Mouse (Mus musculus) cerebellum, adult 11 months (tissue): ENCODE results near the gene Cnbd2.

Experiments used
- DNase-seq: peaks from one replicate; pipeline ENCODE4 v3.0.0; 2022

Gene Cnbd2

DNA sequence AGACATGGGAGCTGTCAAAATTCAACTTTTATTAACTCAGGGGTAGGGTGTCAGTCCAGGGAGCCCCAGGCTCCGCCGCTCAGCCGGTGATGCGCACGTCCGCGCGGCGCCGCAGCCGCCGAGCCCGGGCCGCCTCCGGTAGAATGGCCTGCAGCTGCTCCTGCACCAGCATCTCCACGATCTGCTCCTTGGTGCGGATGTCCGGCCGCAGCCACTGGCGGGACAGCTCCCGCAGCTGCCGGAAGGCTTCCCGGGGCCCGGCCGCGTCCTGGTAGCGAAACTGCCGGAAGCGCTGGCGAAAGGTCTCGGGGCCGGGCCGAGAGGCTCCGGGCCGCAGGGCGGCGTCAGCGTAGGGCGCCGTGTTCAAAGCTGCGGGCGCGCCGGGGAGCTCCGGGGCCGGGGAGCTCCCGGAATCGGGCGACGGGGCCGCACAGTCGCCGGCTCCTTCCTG is 233 bp upstream of the Cnbd2 start:
- DNase-seq, result peak; percentile 46

DNA sequence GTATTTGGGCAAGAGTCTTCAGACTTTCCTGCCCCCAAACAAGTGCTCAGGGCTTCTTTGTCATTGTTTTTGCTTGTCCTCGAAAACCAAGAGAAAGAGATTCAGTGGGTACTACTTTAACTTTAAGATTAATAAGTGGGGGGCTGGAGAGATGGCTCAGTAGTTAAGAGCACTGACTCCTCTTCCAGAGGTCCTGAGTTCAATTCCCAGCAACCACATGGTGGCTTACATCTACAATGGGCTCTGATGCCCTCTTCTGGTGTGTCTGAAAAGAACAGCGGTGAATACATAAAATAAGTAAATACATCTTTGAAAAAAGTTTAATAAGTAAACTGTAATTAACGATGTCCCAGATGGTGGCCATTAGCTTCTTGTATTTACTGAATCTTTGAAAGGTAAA is 1.1 kb downstream of the Cnbd2 start:
- DNase-seq, result no peak

DNA sequence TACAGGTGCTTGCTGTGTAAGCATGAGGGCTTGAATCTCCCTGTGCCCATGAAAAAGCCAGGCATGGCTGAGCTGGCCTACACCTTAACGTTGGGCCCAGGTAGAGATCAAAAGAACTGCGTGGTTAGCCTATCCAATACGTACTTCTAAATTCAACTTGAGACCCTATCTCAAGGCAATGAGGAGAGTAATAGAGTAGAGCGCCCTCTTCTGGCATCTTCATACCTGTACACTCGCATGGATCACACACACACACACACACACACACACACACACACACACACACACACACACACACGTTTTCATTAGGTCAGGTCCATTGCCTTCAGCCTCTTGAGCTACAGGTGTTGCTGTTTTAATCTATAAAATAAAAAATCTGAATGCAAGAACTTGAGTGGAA is 2.7 kb downstream of the Cnbd2 start:
- DNase-seq, result no peak

DNA sequence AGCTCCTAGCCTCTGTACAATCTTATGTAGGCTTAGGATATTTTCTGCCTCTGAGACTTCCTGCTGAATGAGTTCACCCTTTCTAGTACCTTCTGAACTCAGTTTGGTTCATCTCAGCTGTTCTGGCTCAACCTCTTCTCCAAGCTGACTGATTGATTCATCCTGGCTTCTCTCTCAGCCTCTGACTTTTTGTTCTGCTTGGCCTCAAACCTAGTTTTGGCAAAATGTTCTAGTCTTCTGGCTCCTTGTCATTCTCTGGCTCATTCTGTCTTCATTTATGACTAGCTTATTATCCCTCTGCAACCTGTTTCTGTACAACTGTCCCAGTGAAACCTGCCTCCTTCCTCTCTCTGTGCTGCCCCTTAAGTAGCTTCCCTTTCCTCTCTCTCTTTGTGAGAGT is 6.4 kb downstream of the Cnbd2 start:
- DNase-seq, result no peak

DNA sequence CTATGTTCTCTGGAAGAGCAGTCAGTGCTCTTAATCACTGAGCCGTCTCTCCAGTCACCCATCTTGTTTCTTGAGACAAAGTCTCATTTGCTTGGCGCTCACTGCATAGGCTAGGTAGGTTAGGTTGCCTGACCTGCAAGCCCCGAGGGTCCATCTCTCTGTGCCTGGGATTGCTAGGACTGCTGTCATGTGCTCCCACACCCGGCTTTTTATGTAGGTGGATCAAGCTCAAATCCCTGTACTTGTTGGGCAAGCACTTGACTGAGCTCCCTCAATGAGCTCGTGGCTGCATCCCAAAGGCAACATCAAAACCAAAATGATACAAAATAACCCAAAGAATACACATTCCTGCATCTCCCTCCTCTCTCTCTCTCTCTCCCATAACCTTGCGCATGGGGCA is 9.4 kb downstream of the Cnbd2 start:
- DNase-seq, result no peak

DNA sequence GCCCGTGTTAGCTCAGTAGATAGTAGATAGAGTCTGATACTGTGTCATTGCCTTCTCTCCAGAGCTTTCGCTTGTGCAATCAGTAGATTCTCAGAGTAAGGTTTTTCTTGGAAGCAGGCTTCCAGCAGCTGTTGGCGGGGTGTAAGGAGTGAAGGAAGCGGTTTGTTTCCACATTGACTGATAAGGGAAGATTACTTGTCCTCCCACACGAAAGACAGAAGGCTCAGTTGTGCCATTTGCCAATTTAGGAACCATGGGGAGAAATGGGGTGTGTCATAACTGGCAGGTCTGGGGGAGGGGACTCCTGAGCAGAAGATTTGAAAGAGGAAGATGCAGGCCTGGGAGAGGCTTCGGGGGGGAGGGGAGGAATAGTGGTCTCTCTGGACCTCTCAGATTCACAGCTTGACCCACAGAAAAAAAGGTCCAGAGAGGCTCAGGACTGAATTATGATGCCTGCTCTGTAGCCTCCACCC is 12.1 kb downstream of the Cnbd2 start:
- no peak for DNase-seq

DNA sequence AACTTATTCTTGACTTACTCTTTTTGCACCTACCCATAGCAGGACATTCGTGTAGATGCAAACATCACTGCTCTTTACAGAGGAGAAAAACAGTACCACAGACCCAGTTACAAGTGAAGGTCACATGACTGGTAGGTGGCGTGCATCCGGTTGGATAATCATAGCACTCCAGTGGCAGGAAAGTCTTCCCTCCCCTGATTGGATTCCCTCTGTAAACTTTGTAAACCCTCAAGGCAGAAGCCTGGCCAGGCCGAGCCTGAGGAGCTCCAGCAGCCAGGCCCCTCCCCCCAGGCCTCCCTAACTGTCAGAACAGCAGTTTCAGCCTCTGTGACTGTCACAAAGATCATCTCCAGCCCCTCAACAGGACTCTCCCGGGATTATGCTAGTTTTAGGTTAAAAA is 12.6 kb downstream of the Cnbd2 start:
- DNase-seq, result no peak

DNA sequence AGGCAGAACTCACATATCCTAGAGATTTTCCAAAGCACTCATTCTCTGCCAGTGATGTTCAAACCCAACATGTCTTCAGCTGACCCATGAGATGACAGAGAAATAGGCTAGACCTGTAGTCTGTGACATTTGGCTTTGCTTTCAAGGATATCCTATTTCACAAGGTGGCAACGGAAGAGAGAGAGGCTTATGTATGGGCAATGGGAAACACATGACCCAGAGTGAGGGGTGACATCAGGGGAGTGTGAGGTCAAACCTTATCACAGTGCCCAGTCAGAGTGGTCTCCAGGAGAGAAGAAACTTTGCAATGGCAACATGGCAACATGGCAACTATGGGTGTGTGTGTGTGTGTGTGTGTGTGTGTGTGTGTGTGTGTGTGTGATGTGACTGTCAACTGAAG is 18.6 kb downstream of the Cnbd2 start:
- no peak for DNase-seq

DNA sequence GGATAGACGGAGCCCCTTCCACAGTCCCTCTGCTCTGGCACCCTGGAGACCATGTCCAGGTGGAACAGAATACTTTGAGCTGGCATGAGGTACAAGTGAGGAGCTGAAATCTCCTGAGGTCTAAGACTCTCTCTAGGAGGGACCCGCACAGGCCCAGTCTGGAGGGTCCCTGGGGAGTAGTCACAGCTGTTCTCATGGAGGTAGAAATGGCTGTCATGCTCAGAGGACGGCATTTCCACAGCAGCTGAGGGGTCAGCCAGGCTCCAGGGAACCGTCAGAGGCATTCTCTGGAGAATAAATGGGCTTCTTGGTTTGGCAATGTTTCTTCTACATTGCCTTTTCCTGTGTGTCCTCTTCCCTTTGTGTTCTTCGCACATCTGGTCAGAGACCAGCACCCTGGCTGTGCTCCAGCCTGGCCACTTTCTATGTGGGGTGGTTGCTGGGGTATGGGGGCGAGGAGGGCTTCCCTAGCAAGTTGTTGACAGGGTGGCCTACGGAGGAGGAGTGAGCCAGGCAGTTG is 19.4 kb downstream of the Cnbd2 start:
- DNase-seq, result no peak

DNA sequence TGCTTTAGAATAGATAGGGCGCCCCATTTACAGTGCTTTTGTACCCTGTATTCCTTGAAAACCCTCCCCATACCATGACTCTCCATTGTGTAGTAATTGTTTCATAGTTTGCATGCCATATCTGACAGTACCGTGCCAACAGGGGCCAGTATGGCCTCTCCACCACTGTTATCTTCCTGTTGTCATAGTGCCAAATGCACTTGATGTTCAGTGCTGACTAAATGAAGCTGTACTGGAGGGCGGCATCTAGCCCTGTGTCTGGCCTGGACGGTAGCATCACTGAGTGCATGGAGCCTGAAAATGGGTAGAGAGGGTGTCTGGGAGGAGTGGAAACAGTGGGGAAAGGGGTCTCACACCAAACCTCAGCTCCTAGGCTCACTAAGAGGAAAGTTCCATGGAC is 28.0 kb downstream of the Cnbd2 start:
- DNase-seq, result no peak

DNA sequence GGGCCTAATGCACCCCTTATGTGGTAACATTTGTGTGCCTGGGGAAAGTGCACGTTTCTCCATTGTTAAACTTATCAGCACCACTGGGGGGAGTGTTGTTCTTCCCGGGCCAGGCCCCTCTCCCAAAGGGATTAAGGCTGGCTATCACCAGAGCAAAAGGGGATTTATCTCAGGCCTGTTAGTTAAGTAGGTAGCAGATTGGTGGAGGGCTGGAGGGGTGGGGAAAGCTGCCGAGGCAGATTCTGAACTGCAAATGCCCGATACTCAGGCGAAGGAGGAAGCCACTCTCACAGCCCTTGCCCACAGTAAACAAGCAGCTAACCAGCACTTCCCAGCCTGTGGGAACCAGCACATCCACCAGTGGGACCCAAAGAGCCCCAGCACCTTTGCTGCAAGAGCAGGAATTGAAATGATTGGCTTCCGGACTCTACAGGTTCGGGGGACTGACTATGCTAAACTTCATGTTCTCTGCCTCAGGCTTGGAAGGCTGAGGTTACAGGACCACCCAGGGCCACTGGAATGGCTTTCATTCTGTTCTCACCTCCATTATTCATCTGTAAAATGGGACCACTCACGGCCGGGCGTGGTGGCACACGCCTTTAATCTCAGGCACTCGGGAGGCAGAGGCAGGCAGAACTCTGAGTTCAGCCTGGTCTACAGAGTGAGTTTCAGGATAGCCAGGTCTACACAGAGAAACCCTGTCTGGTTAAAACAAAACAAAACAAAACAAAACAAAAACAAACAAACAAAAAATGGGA is 32.9 kb downstream of the Cnbd2 start:
- DNase-seq, result peak; percentile 10

DNA sequence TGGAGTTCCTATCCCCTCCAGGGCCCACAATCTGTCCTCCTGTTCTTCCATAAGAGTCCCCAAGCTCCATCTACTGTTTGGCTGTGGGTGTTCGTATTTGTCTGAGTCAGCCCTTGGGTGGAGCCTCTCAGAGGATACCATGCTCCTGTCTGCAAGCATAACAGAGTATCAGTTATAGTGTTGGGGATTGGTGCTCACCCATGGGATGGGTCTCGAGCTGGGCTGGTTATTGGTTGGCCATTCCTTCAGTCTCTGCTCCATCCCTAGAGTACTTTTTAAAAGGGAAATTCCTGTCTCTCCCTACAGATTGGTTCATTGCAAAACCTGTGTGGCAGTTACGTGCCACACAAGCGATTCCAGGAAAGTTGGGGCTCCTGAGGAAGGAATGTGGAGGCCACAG is 36.7 kb downstream of the Cnbd2 start:
- DNase-seq, result no peak

DNA sequence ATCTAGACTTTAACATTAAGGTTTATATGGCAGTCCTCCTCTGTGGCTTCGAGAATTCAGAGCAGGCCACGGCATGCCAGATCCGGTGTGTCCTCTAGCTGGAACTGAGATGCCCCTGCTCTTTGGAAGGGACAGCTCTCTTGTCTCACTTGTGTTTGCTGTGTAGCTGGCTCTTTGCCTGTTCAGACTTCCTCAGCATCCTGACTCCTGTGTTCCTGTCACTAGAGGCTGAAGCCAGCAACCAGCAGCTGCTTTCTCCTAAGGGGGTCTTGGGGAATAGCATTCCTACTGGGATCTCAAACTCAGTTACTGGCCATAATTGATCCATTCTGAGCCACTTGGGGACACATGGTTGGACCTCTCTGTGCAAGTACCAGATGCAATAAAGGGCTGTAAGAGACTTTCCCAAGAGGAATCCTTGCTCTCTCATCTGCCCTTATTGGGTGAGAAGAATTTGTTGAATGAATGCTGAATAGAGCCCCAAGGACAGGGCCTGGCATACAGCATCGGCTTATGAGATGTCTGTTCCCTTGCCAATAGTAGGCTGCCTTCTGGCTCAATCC is 37.3 kb downstream of the Cnbd2 start:
- no peak for DNase-seq

DNA sequence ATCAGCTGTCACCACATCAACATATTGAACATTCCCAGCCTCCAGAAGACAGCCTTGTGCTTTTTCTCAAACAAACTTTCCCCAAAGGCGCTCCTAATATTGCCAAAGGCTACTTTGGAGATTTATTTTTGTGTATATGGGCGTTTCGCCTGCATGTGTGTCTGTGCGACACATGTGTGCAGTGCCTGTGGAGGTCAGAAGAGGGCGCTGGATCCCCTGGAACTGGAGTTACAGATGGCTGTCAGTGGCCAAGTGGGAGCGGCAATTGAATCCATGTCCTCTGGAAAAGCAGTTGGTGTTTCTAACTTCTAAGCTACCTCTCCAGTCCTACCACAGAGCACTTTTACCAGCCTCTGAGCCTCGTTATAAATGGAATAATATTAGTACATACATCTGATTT is 39.1 kb downstream of the Cnbd2 start:
- no peak for DNase-seq

DNA sequence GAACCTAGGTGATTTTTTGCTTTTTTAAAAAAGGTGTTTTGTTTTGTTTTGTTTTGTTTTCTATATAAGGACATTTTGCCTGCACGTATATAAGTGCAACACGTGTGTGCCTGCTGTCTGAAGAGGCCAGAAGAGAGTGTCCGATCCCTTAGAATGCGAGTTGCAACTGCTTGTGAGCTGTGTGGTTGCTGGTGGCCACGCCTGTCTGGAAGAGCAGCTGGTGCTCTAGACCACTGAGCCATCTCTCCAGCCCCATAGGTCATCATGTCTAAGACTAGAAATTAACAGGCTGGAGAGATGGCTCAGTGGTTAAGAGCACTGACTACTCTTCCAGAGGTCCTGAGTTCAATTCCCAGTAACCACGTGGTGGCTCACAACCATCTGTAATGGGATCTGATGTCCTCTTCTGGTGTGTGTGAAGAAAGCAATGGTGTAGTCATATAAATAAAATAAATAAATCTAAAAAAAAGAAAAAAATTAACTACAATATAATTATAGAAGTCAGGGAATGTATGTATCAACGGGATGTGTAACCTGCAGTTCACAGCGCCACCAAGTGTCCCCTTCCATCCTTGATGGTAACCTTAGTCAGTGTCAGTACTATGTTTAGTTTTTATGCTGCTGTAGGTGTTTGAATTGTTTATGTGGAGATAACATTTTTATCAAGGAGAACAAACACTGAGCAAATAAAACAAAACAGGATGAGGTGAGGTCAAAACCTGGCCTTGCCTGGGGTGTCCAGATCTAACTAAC is 40.5 kb downstream of the Cnbd2 start:
- DNase-seq, result no peak

DNA sequence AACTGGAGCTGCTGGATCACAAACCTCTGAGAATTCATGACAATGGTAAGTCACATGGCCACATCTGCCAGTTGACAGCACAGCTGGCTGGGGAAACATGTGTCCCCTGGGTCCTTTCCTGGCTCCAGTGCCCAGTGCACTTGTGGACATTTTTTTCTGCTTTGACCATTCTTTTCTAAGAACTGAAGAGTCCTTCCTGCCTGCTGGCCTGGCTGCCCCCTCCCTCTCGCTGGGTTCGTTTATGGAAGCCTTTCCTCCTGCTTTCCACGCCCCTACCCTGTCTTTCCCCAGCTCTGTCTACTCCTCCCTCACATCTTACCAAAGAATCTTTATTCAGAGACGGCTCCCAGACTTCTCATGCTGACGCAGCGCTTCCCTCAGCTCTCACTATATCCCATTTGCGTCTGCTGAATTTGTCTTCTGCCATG is 41.2 kb downstream of the Cnbd2 start:
- no peak for DNase-seq

DNA sequence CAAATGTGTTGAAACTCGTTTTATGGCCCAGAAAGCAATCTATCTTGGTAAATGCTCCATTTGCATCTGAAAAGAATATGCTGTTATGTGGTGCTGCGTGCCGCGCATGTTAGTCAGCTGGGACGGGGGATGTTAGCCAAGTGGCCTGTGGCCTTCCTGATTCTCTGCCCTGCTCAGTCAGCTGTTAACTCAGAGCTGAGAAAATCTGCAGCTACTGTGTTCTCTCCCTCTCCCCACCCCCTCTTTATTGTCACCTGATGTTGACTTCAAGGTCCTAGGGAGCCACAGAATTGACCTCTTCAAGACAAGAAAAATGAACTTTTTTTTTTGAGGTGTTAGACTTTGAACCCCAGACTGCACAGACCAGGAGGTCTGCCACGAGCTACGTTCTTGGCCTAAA is 43.9 kb downstream of the Cnbd2 start:
- no peak for DNase-seq

DNA sequence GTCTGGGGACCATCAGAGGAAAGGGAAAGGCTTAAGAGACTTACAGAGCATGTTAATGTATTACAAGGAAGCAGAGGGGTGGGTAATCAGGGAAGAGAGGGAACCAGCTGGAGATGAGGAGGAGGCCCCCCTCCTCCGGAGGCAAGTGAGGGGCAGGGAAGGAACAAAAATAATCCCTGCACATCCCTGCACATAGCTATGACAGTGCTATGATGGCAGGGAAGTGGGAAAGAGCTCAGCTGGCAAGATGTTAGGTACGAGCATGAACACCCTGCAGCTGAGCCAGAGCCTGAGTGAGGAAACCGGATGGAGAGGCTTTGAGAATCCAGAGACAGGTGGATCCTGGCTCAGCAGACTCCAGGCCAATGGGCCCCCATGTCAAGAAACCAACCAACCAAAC is 56.4 kb downstream of the Cnbd2 start:
- no peak for DNase-seq

DNA sequence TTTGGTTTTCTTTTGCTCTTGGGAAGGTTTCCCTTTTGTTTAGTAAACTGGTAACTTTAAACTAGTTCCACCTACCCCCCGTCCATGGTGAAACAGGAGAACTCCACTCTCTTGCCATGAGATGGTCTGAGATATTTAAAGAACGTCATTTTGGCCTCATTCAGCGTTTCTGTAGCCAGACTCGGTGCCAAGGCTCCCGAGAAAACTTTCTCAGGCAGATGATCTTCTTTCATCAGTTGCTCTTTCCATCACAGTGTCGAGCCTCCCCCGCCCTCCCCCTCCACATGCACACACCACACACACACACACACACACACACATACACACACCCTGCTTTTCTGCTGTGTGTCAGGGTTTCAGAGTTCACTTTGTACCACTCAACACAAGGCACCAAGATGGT is 58.8 kb downstream of the Cnbd2 start:
- no peak for DNase-seq

DNA sequence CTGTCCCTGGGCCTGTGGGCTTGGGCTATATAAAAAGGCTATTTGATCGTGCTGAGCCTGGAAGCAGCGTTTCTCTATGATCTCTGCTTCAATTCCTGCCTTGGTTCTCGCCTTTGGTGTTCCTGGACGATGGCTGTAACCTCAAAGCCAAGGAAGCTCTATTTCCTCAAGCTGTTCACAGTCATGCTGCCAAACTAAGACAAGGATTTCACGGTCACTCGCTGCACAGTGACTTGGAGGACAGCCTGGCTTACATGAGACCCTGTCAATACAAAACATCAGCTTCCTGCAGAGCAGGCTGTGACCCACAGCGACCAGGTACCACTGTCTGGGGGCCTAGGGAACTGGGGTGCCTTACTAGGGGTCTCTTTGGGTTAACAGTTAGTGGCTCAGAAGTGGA is 64.9 kb downstream of the Cnbd2 start:
- no peak for DNase-seq

DNA sequence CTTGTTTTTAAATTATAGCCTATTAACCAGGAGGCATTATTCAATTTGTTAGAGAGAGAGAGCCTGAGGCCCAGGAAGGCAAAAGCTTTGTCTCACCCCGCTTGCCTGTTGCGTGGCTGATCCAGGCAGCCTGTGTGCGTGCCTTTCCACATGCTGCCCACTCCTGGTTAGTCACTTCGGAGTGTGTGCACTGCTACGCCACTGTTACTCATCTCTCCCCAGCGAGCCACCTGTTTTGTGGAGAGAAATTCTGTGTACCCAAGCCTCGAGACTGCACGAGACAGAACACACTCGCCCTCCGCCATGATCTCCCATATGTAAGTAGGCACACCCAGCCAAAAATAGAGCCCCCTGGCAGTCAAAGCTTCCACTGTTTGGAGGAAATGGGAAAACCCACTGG is 67.8 kb downstream of the Cnbd2 start:
- DNase-seq, result no peak

DNA sequence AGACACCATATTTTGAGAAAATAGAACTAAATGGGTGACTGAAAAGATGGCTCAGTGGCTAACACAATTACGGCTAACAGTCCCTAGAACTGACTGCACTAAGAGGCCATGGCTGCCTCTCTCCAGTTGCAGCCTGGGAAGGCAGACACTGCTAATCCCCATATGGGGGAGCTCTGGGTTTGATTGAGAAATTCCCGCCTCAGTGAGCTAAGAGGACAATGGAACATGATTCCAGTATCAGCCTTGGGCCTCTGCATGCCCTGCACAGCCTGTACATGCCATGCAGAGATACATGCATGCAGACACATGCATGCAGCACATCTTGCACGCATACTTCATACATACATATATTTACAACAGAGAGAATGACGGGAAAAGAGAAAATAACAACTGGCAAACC is 69.3 kb downstream of the Cnbd2 start:
- no peak for DNase-seq

DNA sequence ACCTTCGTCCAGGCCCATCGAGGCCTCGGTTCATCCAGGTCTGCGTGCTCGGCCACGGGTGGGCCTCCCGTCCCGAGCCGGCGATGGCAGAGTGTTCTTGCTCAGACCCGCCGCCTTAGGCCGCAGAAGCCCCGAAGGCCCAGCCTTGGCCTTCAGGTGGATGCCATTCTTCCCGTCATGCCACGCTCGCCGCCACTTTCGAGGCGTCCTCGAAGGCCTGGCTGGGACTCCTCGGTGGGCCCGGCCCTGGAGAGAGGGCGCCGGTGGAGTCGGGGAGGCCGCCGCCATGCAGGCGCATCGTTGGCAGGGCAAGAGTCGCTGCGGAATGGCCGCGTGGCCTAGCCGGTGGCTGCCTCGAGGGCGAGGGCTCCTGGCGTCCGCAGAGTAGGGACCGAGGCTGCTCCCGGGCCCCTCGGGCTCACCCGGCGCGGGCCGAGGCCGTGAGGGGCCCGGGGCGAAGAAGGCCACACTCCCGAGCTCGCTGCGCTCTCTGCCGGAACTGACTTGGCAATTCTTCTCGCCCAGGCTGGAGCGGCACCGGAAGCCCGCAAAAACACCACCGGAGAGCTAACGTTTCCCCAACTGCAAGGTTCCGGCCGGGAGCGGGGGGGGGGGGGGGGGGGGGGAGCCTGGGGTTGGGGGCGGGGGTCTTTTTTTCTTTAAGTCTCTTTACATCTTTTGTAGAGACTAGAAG is 80.5 kb downstream of the Cnbd2 start:
- DNase-seq, result peak; percentile 67
